Mouse (Mus musculus) neural tube, embryonic 14.5 days (tissue): ENCODE measurements around the gene Gm3411. TPM values are rescaled to one million over a fixed set of nuclear protein-coding genes. Genes with fewer than 3 reads are reported as not detected.
A peak's percentile ranks its signal among the peaks of the same experiment; 100 is the strongest.
"Not testable (repeated sequence)": the region's sequence is repeated elsewhere in the genome, so short reads cannot be mapped to it uniquely, and the experiment has no call there.

Experiments
- ATAC-seq: fragments of 200-750 bp; cut with Nextera tagmentation; 2 replicates; pipeline ENCODE4 v1.8.0; 2017; ENCODE audit warnings: low read depth, mild to moderate bottlenecking, moderate TSS enrichment, moderate library complexity
- H3K27ac ChIP-seq: fragments of 300-500 bp; sonication (generic); 2 replicates; pipeline ENCODE4 v1.5.1; 2014; ENCODE audit warnings: low read depth, mild to moderate bottlenecking, control low read depth, low read length, moderate library complexity, mixed read lengths
- H3K27me3 ChIP-seq: fragments of 300-500 bp; sonication (generic); 2 replicates; pipeline ENCODE4 v1.6.1; 2014; ENCODE audit warnings: low read length; ENCODE audit not compliant: control insufficient read depth, insufficient read depth
- H3K36me3 ChIP-seq: fragments of 300-500 bp; sonication (generic); 2 replicates; pipeline ENCODE4 v1.6.1; 2014; ENCODE audit warnings: low read length, mixed read lengths; ENCODE audit not compliant: control insufficient read depth, insufficient read depth
- H3K4me1 ChIP-seq: fragments of 300-500 bp; sonication (generic); 2 replicates; pipeline ENCODE4 v1.6.1; 2014; ENCODE audit warnings: low read length; ENCODE audit not compliant: control insufficient read depth, insufficient read depth
- H3K4me2 ChIP-seq: fragments of 300-500 bp; sonication (generic); 2 replicates; pipeline ENCODE4 v1.6.1; 2014; ENCODE audit warnings: mild to moderate bottlenecking, low read depth, low read length, control low read depth
- H3K4me3 ChIP-seq: fragments of 300-500 bp; sonication (generic); 2 replicates; pipeline ENCODE4 v1.5.1; 2014; ENCODE audit warnings: low read depth, low read length, control low read depth, mixed read lengths
- H3K9ac ChIP-seq: fragments of 300-500 bp; sonication (generic); replicated peaks from 2 replicates; pipeline ENCODE4 v1.6.1; 2014; ENCODE audit warnings: low read depth, mild to moderate bottlenecking, control low read depth, low read length, mixed read lengths
- H3K9me3 ChIP-seq: fragments of 300-500 bp; sonication (generic); 2 replicates; pipeline ENCODE4 v1.6.1; 2016; ENCODE audit warnings: low read length; ENCODE audit not compliant: control insufficient read depth
- WGBS: fragments of 180-500 bp; shearing (Covaris S2); extraction: QIAGEN DNeasy Blood & Tissue Kit; methylation state at CpG from one replicate; pipeline ENCODE4 v1.1.7; 2014; 5-methylcytosine and 5-hydroxymethylcytosine counted together
- polyA plus RNA-seq: library from polyadenylated mRNA; unstranded; fragments of >200 nt; fragmentation: Nextera tagmentation; extraction: Ambion mirVana; gene quantifications from 2 replicates; pipeline ENCODE4 v1.2.1, GENCODE M21; 2014

The Gm3411 gene
- 7.2 and 12.4 TPM in 2 replicates for polyA plus RNA-seq

- H3K27me3 ChIP-seq, H3K36me3 ChIP-seq, H3K4me1 ChIP-seq, H3K9me3 ChIP-seq, ATAC-seq, H3K27ac ChIP-seq: not testable (repeated sequence)
- peak within 1 kb of the TSS; percentile 46 for H3K4me3 ChIP-seq
- H3K4me2 ChIP-seq = peak within 1 kb of the TSS; percentile 53
- peak within 1 kb of the TSS; percentile 51 for H3K9ac ChIP-seq
- WGBS = 3% methylated on average over 49 of the region's 57 CpGs
Measured at GRCm38 (mm10) chr14:6286931-6287715, at the start of gene Gm3411. Gene Gm3411, minus strand, starts transcription at chr14:6287250.

- H3K36me3 ChIP-seq, H3K9me3 ChIP-seq, H3K27ac ChIP-seq, H3K9ac ChIP-seq, H3K27me3 ChIP-seq, H3K4me1 ChIP-seq, H3K4me3 ChIP-seq, H3K4me2 ChIP-seq, ATAC-seq: not testable (repeated sequence)
- WGBS = 93% methylated on average over 2 of the region's 2 CpGs
Measured at GRCm38 (mm10) chr14:6304743-6305142, 17.7 kb upstream of the Gm3411 start, which contains the start of gene Gm21103. Gene Gm21103, minus strand, starts transcription at chr14:6304843.

- not testable (repeated sequence) for H3K4me3 ChIP-seq, H3K4me2 ChIP-seq, ATAC-seq, H3K9me3 ChIP-seq, H3K9ac ChIP-seq, H3K36me3 ChIP-seq, H3K4me1 ChIP-seq, H3K27me3 ChIP-seq, H3K27ac ChIP-seq
- 64% methylated on average over 1 of the region's 2 CpGs for WGBS
Measured at GRCm38 (mm10) chr14:6219192-6219591, 67.9 kb downstream of the Gm3411 start, which contains the start of gene Gm21560. Gene Gm21560, minus strand, starts transcription at chr14:6219292.

Other genes with a start within 250 kb of the Gm3411 start
- not detected in 2 replicates for gene Gm6337, start 229.0 kb downstream of the Gm3411 start, polyA plus RNA-seq
- gene Gm8206, start 193.3 kb downstream of the Gm3411 start, polyA plus RNA-seq = 4.9 and 8.7 TPM in 2 replicates
- 6.5 and 7.2 TPM in 2 replicates for gene Gm3468, start 178.6 kb downstream of the Gm3411 start, polyA plus RNA-seq
- gene Gm3476, start 161.4 kb downstream of the Gm3411 start, polyA plus RNA-seq = not detected in 2 replicates
- not detected in 2 replicates for gene Gm21560, start 68.0 kb downstream of the Gm3411 start, polyA plus RNA-seq
- gene Gm21103, start 17.6 kb upstream of the Gm3411 start, polyA plus RNA-seq = not detected in 2 replicates
- not detected in 2 replicates for gene Gm3618, start 56.4 kb upstream of the Gm3411 start, polyA plus RNA-seq
- not detected in 2 replicates for gene Gm16440, start 103.1 kb upstream of the Gm3411 start, polyA plus RNA-seq
- gene Gm3591, start 125.2 kb upstream of the Gm3411 start, polyA plus RNA-seq = 6.6 and 8.6 TPM in 2 replicates
- not detected in 2 replicates for gene Gm3594, start 157.4 kb upstream of the Gm3411 start, polyA plus RNA-seq